Mouse (Mus musculus): ENCODE measurements at regions not wholly inside any gene's neighbourhood (a gene's known extent, or its start where the extent isn't known, plus 50 kb on each side); places are given as distances from the start of the nearest gene placed in this dataset.

- H3K4me1 ChIP-seq, result no peaks in the 10 kb centered on the region
- no peak overlapping the region for H3K27ac ChIP-seq
- no peak overlapping the region for H3K4me2 ChIP-seq
- ATAC-seq (ENCODE audit: insufficient read depth, low FRiP score, low read depth), result no peak
- no peaks in the 10 kb centered on the region for H3K27me3 ChIP-seq (replicated peaks)
- no peaks in the 10 kb centered on the region for H3K36me3 ChIP-seq
- no peak overlapping the region for H3K9ac ChIP-seq
- 85% methylated on average over 4 of the region's 4 CpGs for WGBS
- H3K9me3 ChIP-seq, result no peaks in the 10 kb centered on the region
- no peak overlapping the region for H3K4me3 ChIP-seq (replicated peaks)
Measured at GRCm38 (mm10) chr17:14610791-14611522, 83.1 kb downstream of the Thbs2 start.

- Histone ChIP-seq H3K4me2 (no peak overlapping the region), H3K27ac (no peak overlapping the region), H3K4me3 (replicated peaks) (no peak overlapping the region), H3K9me3 (no peaks in the 10 kb centered on the region), H3K27me3 (replicated peaks) (no peaks in the 10 kb centered on the region), H3K9ac (no peak overlapping the region), H3K4me1 (no peaks in the 10 kb centered on the region), H3K36me3 (no peaks in the 10 kb centered on the region)
- ATAC-seq (ENCODE audit: insufficient read depth, low FRiP score, low read depth), result no peak
- 87% methylated on average over 4 of the region's 4 CpGs for WGBS
Measured at GRCm38 (mm10) chr17:14608845-14609244, 85.2 kb downstream of the Thbs2 start.

- H3K4me2 ChIP-seq, result no peak overlapping the region
- ATAC-seq (ENCODE audit: insufficient read depth, low FRiP score, low read depth), result no peak
- no peak overlapping the region for H3K9ac ChIP-seq
- no peaks in the 10 kb centered on the region for H3K27me3 ChIP-seq (replicated peaks)
- H3K36me3 ChIP-seq, result no peaks in the 10 kb centered on the region
- WGBS, result 68% methylated on average over 5 of the region's 5 CpGs
- no peaks in the 10 kb centered on the region for H3K9me3 ChIP-seq
- no peaks in the 10 kb centered on the region for H3K4me1 ChIP-seq
- H3K27ac ChIP-seq, result no peak overlapping the region
- H3K4me3 ChIP-seq (replicated peaks), result no peak overlapping the region
Measured at GRCm38 (mm10) chr17:14606356-14606989, 87.6 kb downstream of the Thbs2 start.

DNA sequence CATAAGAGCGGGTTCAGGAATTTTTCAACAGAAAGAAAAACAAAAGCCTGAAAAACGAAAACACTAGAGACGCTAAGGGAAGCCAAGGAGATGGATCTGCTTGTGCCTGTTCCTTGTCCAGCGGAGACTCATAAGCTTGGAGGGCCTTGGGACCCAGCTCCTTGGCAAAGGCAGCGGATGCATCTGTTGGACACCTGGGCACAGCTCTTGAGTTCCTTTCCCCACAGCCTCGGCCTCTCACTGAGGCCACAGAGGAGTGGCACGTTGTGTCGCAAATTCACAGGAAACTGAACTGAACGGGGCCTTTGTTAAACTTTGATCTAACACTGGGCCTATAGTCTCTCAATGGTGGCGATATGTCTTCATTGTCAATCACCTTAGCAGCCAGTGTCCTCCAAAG is 94.4 kb downstream of the Thbs2 start:
- no peaks in the 10 kb centered on the region for H3K27me3 ChIP-seq (replicated peaks)
- WGBS, result 80% methylated on average over 10 of the region's 10 CpGs
- H3K27ac ChIP-seq, result no peak overlapping the region
- H3K9me3 ChIP-seq, result no peaks in the 10 kb centered on the region
- no peaks in the 10 kb centered on the region for H3K36me3 ChIP-seq
- no peak overlapping the region for H3K4me2 ChIP-seq
- no peaks in the 10 kb centered on the region for H3K4me1 ChIP-seq
- ATAC-seq (ENCODE audit: insufficient read depth, low FRiP score, low read depth), result no peak
- no peak overlapping the region for H3K4me3 ChIP-seq (replicated peaks)
- no peak overlapping the region for H3K9ac ChIP-seq

DNA sequence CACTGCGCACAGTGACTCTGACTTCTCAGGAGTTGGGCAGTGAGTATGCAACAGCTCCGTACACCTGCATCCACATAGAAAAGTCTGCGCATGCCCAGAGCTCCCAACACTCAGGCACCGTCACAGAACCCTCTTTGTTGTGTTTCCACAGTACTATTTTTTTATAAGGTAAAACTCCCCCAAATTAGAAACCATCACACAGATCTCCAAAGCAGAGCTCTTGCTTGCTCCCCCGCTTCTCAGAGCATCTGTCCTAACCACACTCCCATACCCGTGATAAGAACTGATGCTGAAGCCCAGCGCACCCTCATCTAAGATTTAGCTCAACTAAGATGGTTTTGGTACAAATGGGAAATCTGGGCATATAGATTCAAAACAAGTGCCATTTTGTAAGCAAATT is 97.6 kb downstream of the Thbs2 start:
- Histone ChIP-seq H3K4me2 (no peak overlapping the region), H3K27ac (no peak overlapping the region), H3K4me3 (replicated peaks) (no peak overlapping the region), H3K4me1 (no peaks in the 10 kb centered on the region), H3K9me3 (no peaks in the 10 kb centered on the region), H3K36me3 (no peaks in the 10 kb centered on the region), H3K27me3 (replicated peaks) (no peaks in the 10 kb centered on the region), H3K9ac (no peak overlapping the region)
- no peak for ATAC-seq (ENCODE audit: insufficient read depth, low FRiP score, low read depth)
- 85% methylated on average over 7 of the region's 7 CpGs for WGBS

GRCm38 (mm10) chr17:14595525-14595924 is 98.5 kb downstream of the Thbs2 start:
- Histone ChIP-seq H3K9ac (no peak overlapping the region), H3K9me3 (no peaks in the 10 kb centered on the region), H3K4me1 (no peaks in the 10 kb centered on the region), H3K36me3 (no peaks in the 10 kb centered on the region), H3K27me3 (replicated peaks) (no peaks in the 10 kb centered on the region), H3K27ac (no peak overlapping the region), H3K4me2 (no peak overlapping the region), H3K4me3 (replicated peaks) (no peak overlapping the region)
- 77% methylated on average over 7 of the region's 7 CpGs for WGBS
- no peak for ATAC-seq (ENCODE audit: insufficient read depth, low FRiP score, low read depth)

- Histone ChIP-seq H3K36me3 (no peaks in the 10 kb centered on the region), H3K4me2 (no peak overlapping the region), H3K4me3 (replicated peaks) (no peak overlapping the region), H3K27ac (no peak overlapping the region), H3K27me3 (replicated peaks) (no peaks in the 10 kb centered on the region), H3K9ac (no peak overlapping the region), H3K9me3 (no peaks in the 10 kb centered on the region), H3K4me1 (no peaks in the 10 kb centered on the region)
- 81% methylated on average over 12 of the region's 12 CpGs for WGBS
- no peak for ATAC-seq (ENCODE audit: insufficient read depth, low FRiP score, low read depth)
Measured at GRCm38 (mm10) chr17:14588086-14588817, 105.8 kb downstream of the Thbs2 start.

- no peak for ATAC-seq (ENCODE audit: insufficient read depth, low FRiP score, low read depth)
- no peak overlapping the region for H3K9ac ChIP-seq
- no peaks in the 10 kb centered on the region for H3K36me3 ChIP-seq
- no peak overlapping the region for H3K4me2 ChIP-seq
- H3K4me3 ChIP-seq (replicated peaks), result no peak overlapping the region
- WGBS, result 81% methylated on average over 3 of the region's 3 CpGs
- H3K4me1 ChIP-seq, result no peaks in the 10 kb centered on the region; the same call in 1 of the 2 replicates
- H3K27me3 ChIP-seq (replicated peaks), result no peaks in the 10 kb centered on the region
- H3K27ac ChIP-seq, result no peak overlapping the region
- no peaks in the 10 kb centered on the region for H3K9me3 ChIP-seq
Measured at GRCm38 (mm10) chr17:14579671-14580070, 114.4 kb downstream of the Thbs2 start.

GRCm38 (mm10) chr17:14578721-14579120 is 115.3 kb downstream of the Thbs2 start:
- WGBS, result 81% methylated on average over 1 of the region's 1 CpGs
- Histone ChIP-seq H3K36me3 (no peaks in the 10 kb centered on the region), H3K4me3 (replicated peaks) (no peak overlapping the region), H3K4me1 (no peaks in the 10 kb centered on the region; the same call in 1 of the 2 replicates), H3K27me3 (replicated peaks) (no peaks in the 10 kb centered on the region), H3K4me2 (no peak overlapping the region), H3K9ac (no peak overlapping the region), H3K27ac (no peak overlapping the region), H3K9me3 (no peaks in the 10 kb centered on the region)
- no peak for ATAC-seq (ENCODE audit: insufficient read depth, low FRiP score, low read depth)

DNA sequence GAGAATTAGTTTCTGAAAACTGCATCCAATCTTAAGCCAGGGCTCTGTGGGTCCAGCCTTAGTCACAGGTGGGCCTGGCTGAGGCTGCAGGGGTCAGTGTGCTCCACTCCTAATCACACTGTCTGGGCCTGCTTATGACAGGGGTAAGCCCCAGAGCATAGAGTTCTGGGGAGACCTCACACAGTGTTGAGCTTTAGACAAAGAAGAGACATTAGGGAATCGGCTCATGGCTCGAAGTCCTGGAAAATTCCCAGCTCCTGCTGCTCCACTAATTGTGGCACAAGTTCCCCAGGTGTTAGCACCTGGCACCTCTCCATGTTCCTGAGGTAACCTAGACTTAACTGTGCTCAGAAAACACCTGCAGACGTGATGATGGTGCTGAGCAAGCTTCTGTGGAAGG is 115.8 kb downstream of the Thbs2 start:
- Histone ChIP-seq H3K4me1 (no peaks in the 10 kb centered on the region; the same call in 1 of the 2 replicates), H3K27me3 (replicated peaks) (no peaks in the 10 kb centered on the region), H3K9me3 (no peaks in the 10 kb centered on the region), H3K27ac (no peak overlapping the region), H3K4me2 (no peak overlapping the region), H3K4me3 (replicated peaks) (no peak overlapping the region), H3K9ac (no peak overlapping the region), H3K36me3 (no peaks in the 10 kb centered on the region)
- no peak for ATAC-seq (ENCODE audit: insufficient read depth, low FRiP score, low read depth)
- WGBS, result 47% methylated on average over 3 of the region's 3 CpGs

DNA sequence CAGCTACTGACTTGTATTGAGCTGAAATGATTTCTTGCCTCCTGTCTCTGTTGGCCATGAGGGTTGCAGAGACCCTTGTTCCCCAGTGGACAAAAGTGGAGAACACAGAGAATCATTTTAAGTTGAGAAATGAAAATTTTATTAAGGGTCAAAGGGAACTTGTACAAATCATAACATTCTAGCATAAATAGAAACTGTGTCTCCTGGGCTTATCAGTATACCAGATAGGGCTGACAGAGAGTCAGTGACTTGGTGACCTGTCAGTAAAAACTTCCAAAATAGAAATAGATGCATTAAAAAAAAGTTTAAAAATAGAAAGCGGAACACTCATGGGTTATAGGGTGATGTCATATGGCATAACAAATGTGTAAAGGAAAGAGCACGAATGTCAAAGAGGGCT is 117.9 kb downstream of the Thbs2 start:
- H3K4me2 ChIP-seq, result no peak overlapping the region
- H3K36me3 ChIP-seq, result no peaks in the 10 kb centered on the region
- no peaks in the 10 kb centered on the region; the same call in 1 of the 2 replicates for H3K4me1 ChIP-seq
- no peak overlapping the region for H3K4me3 ChIP-seq (replicated peaks)
- H3K27me3 ChIP-seq (replicated peaks), result no peaks in the 10 kb centered on the region
- no peak for ATAC-seq (ENCODE audit: insufficient read depth, low FRiP score, low read depth)
- 62% methylated on average over 2 of the region's 2 CpGs for WGBS
- no peak overlapping the region for H3K27ac ChIP-seq
- no peaks in the 10 kb centered on the region for H3K9me3 ChIP-seq
- no peak overlapping the region for H3K9ac ChIP-seq

DNA sequence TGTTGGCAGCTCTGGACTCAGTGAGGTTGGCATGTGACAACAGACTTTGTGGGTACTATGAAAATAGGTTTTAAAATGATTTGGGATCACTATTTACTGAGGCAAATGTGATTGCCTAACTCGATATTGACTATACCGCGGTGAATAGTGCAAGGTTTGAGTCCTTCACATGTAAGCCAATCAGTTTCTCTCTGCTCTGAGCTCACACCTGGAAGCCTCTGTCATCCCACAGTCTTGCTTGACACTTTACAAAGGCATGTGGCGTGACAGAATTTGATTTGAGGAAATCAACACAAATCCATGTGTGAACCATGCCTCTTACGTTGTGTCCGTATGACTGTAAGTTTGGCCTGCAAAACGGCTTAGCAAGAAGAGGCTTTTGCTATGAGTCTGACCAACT is 122.9 kb downstream of the Thbs2 start:
- Histone ChIP-seq H3K4me3 (replicated peaks) (no peak overlapping the region), H3K4me1 (no peaks in the 10 kb centered on the region; the same call in 1 of the 2 replicates), H3K27me3 (replicated peaks) (no peaks in the 10 kb centered on the region), H3K36me3 (no peaks in the 10 kb centered on the region), H3K9me3 (no peaks in the 10 kb centered on the region), H3K27ac (no peak overlapping the region), H3K9ac (no peak overlapping the region), H3K4me2 (no peak overlapping the region)
- no peak for ATAC-seq (ENCODE audit: insufficient read depth, low FRiP score, low read depth)
- WGBS, result 88% methylated on average over 7 of the region's 7 CpGs
